Mouse (Mus musculus): ENCODE measurements around the gene Aspdh.

Gene Aspdh

GRCm38 (mm10) chr7:44465111-44465510 is at the start of gene Aspdh:
Gene Aspdh (plus strand): TSS chr7:44465391.
- DNase-seq (ENCODE audit: low spot score), result no peak

DNA sequence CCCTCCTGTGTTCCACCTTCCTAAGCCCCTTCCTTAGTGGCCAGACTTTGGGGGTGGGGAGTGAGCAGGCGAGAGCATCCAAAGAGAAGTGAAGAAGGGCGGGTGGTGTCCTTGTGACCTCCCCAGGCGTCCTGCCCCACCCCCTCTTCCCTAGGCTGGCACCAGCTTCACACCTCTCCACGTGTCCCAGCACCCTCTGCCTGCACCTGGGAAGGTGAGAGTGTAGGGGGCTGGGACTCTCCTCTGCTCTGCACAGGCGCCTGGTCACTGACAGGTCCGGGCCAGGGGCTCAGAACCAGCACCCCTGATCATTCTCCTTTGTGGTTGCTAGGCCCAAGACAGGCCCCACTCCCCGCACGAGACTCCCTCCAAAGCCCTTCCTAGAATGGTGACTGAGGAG is 37.5 kb upstream of the Aspdh start:
- DNase-seq (ENCODE audit: low spot score), result no peak

DNA sequence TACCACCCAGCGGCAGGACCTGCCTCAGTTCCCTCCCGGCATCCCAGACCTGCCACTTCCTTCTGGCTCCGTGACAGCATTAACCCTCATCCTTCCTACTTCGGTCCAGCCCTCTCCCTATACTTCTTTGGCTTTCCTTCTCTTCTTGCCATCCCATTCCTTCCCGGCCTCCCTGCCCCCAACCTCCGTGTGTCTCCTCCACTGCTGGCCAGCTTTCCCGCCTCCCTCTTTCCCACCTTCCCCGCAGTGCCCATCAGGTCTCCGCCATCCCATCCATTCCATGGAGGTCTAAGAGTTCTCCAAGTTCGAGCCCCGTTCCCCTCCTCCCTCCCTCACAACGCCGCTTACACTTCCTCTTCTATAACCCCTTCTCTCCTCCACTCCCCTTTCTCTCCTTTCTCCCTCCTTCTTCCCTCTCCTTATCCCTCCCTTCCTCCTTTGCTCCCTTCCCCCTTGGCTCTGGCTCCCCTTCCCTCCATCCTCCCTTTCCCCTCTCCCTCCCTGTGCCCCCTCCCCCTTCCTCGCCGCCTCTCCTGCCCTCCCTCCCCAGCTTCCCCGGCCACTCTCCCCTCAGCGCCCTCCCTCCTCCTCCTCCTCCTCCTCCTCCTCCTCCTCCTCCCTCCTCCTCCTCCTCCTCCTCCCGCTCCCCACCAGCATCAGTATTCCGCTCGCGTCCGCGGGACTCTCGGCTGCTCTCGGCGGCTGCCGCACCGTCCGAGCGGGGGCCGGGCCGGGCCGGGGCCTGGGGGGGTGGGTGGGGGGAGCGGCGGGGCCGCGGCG is 36.8 kb upstream of the Aspdh start:
- no peak for DNase-seq (ENCODE audit: low spot score)

DNA sequence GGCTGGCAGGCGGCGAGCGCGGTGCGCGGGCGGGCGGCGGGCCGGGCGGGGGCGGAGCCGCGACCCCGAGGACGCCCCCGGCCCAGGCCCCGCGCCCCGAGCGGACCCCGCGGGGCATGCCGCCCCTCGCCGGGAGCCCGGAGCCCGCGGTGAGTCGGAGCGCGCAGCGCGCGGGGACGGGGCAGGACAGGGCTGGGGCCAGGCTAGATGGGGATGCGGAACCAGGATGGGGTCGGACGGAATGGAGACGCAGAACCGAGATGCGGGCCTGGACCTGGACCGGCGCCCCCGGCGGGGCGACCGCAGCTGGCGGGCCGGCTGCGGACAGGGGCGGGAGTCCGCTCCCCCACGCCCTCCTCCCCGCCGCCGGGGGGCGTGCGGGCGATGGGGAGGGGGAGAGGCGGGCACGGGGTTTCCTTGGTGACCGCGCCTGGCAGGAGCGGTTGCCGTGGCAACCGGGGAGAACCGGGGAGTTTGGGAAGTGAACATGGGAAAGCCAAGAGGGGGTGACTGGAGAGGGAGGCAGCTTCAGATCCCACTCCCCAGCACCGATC is 36.1 kb upstream of the Aspdh start, which contains the start of gene Lrrc4b:
Gene Lrrc4b (plus strand): TSS at position 51 of the 554 bp plus-strand sequence.
- DNase-seq (ENCODE audit: low spot score), result no peak

- DNase-seq (ENCODE audit: low spot score), result no peak
Observed at GRCm38 (mm10) chr7:44429534-44430488, 35.4 kb upstream of the Aspdh start.

DNA sequence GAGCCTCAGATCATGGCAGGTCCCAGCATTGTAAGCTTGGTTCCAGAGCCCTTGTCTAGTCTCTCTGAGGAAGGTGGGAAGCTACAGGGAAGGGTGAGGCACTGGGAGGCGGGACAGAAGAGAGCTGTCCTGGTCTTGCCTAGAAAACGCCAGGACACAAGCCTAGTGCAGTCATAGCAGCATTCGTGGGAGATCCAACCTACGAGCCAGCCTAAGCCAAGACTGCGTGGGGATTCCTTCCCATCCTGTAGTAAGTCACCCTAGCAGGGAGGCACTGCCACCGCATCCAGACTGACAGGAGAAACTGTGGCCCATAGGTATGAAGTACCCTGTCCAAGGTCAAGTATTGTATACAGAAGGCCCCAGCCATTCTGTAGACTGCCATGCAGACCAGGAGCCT is 32.6 kb upstream of the Aspdh start:
- no peak for DNase-seq (ENCODE audit: low spot score)

- DNase-seq (ENCODE audit: low spot score), result no peak
Observed at GRCm38 (mm10) chr7:44433371-44433770, 31.8 kb upstream of the Aspdh start.

GRCm38 (mm10) chr7:44434089-44434488 is 31.1 kb upstream of the Aspdh start:
- DNase-seq (ENCODE audit: low spot score), result no peak

- DNase-seq (ENCODE audit: low spot score), result no peak
Observed at GRCm38 (mm10) chr7:44435796-44436195, 29.4 kb upstream of the Aspdh start.

DNA sequence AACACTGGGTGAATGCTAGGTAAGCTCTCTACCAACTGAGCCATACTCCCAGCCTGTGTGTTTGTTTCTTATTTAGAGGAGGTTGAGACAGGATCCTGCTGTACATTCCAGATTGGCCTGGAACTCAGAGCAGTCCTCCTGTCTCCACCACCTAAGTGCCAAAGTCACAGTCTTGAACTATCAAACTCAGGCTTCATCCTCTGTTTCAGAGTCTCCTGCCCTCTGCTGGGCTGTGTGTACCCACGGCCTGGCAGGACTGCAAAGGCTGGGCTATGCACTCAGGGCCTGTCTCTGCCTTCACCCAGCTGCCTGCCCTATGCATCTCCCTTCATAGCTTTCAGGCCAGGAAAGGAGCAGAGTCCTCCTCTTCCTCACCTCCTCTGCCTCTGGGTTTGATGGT is 28.9 kb upstream of the Aspdh start:
- DNase-seq (ENCODE audit: low spot score), result no peak

DNA sequence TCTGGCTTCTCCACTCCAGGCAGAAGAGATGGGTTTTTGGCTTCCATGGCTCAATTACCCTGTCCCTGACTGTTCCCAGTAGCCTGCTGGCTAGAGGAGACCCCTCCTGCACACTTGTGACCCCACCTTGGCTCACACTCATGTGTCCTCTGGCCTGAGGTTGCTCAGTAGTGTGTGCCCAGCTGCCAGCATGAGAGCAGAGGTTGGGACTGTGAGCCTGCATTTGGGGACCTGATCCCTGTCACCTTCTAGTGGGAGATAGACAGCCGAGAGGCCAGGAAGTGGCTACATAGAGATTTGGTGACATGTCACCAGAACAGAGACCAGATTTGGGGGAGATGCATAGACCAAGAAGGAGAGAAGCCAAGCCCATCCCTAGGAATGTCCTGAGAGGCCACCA is 28.0 kb upstream of the Aspdh start:
- DNase-seq (ENCODE audit: low spot score), result no peak

DNA sequence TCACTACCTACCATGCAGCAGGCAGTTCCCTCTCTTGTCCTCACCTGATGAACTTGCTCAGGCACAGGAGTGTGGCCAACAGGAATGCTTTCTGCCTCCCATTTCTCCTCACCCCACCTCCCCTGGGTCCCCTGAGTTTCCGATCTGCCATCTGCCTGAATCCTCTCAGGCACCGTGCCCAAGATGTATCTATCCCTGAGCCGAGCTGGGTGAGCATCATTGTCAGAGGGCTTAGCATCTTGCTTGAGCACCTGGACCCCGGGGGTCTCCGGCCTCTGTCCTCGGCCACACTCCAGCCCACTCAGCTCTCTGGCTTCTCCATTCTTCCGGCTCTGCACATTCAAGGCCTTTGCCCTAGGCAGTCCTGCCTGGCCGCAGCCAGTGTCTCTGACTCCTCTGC is 27.3 kb upstream of the Aspdh start:
- DNase-seq (ENCODE audit: low spot score), result no peak

DNA sequence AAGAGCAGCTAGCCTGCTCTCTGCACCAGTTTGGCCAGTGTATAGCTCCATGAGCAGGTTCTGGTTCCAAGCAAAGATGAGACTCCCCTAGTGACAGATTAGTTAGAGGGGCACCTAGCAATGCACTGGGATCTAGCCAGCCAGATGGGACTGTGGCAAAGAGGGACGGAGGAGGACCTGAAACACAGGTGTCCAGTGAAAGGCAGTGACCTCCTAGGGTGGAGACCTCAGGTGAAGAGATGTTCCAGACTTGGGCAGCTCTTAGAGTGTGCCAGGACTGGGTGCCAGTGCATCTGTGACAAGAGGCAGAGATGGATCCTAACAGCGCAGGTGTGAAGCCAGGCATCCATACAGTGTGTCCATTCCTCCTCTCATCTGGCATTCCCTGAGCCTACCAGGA is 25.5 kb upstream of the Aspdh start:
- DNase-seq (ENCODE audit: low spot score), result no peak

DNA sequence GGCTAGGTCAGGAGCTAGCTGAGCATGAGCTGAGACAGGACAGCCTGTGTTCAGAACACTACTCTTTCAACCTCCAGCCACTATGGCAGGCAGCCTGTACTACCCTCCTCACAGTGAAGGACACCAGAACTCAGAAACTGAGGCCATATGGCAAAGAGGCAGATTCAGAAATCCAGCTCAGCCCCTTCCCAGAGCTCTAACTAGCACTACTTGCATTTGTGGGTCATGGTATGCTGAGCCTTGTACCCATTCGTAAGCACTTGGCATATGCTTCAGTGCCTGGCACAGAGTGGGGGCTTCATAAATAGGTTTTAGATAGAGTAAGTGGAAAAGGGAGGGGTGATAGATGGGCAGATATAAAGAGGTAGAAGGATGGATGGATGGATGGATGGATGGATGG is 24.7 kb upstream of the Aspdh start:
- DNase-seq (ENCODE audit: low spot score), result no peak

- no peak for DNase-seq (ENCODE audit: low spot score)
Observed at GRCm38 (mm10) chr7:44441180-44441579, 24.0 kb upstream of the Aspdh start.

DNA sequence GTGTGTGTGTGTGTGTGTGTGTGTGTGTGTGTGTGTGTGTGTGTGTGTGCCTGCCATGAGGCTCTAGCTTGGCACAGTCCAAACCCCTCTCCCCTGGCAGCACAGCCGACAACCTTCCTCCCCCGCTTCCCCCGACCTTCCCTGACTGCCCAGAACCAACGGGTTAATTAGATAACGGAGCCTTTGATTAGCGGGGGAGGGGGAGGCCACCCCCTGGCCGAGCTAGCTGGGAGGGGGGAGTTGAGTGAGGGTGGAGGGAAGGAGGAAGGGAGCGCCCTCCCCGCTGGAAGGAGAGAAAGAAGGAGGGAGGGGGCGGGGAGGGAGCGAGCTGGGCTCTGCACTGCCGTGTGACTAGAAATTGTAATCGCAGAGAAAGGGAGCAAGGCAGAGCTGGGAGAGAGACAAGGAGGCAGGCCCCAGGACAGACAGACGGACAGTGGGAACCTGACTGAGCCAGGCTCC is 23.5 kb upstream of the Aspdh start:
- DNase-seq (ENCODE audit: low spot score), result no peak

DNA sequence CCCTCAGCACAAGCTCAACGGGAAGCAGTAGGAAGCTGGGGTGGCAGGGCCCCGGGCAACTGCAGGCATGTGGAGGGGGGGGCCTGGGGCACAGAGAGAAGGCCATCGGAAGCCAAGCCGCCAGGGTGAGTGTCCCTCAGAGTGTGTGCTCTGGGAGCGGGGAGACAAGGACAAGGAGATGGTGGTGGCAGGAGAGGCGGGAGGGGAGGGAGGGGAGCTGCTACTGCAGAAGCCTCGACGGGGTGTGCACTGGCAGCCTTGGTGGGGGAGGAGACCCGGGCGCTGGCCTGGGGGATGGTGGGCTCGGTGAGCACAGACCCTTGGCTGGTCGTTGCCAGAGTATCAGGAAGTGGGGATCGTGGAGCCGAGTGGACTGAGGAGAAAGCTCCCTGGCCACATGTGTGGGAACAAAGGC is 22.8 kb upstream of the Aspdh start:
- DNase-seq (ENCODE audit: low spot score), result peak; percentile 25

DNA sequence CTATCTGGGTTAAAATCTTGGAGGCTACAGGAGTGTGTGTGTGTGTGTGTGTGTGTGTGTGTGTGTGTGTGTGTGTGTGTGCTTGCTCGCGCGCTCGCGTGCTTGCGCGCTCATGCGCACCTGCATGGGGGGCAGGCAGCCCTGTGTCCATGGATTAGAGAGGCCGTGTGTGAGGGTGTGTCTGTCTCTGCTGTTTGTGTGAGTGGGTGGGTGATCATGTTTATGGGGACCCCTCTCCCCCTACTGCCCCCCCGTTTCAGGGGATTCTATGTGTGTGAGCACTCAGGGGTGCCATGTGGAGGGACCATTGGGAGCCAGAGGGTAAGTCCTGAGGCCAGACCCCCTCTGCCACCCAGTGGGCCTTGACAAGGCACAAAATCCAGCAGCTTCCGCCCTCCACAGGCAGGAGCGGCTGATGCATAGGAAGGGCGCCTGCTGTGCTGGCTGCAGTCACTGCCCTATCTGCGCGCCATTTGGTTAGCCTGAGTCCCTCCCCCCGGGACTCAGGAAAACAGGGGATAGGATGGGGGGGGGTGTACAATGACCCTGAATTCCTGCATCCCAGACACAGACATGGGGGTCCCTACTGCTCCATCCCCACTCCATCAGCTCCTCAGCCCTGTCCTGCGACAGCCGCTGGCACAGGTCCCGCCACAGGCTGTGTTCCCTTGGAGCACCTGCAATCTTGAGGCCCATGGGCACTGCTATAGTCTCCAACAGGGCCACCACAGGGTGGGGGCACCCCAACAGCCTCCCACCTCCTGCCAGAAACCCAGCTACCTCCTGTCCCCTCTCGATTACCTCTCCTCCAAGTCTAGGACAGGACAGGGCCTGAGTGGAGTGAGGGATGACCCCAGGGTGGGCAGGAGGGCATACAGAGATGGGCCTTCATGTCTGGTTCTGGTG is 21.7 kb upstream of the Aspdh start:
- DNase-seq (ENCODE audit: low spot score), result no peak

DNA sequence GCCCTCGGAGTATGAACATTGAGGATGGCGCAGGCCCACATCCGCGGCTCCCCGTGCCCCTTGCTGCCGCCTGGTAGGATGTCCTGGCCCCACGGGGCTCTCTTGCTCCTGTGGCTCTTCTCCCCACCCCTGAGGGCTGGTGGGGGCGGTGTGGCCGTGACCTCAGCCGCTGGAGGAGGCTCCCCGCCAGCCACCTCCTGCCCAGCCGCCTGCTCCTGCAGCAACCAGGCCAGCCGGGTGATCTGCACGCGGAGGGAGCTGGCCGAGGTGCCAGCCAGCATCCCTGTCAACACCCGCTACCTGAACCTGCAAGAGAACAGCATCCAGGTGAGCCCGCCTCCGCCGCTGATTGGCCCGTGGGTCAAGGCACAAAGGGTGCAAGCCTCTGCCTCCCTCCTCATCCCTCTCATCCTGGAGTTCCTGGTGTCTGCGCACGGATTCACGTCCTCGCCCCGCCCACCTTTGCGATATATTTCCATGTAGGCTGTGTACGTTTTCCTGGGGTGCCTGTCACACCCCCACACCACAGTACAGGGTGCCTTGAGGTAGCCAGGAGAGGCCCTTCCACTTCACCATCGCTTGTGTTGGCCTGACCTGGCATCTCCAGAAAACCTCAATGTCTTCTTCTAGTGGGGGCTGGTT is 20.2 kb upstream of the Aspdh start:
- no peak for DNase-seq (ENCODE audit: low spot score)

DNA sequence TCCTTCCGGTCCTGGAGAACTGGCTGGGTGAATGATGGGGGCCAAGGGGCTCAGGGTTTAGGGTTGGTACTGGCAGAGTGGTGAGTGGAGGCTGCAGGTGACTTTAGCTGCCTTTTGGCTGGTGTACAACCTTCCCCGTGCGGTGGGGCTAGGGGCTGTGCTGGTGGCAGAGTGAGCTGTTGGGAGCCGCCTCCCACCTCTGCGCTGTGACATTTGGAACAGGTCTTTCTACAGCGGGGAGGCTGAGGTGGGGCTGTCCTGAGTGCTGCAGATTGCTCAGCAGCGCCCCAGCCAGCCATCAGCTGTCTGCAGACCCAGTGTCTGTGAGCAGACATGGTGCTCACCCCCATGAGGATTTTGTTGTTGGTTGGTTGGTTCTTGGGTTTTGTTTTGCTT is 19.7 kb upstream of the Aspdh start:
- DNase-seq (ENCODE audit: low spot score), result no peak

Data from ovary, postnatal 36 days (tissue).